In genomic region chr1:66700693-66701575, GRCm38 (mm10) we compare ENCODE assay signal across 8 mouse cellular contexts. TPM values are rescaled to one million over a fixed set of nuclear protein-coding genes. Genes with fewer than 3 reads are reported as not detected.
DNase-seq lines count a peak whose midpoint lies in the region; ATAC-seq and TF ChIP-seq lines count a peak whose summit lies in the region.

Gene Rpe, plus strand, starts transcription at chr1:66700831.

- peak within 1 kb of the TSS; percentile 72 for H3ac ChIP-seq in myocyte (ENCODE audit: control insufficient read depth, insufficient read length)

- peak; percentile 96 for DNase-seq in B cell, adult 2 months
- peak; percentile 97 for DNase-seq in brain, adult 2 months (ENCODE audit: low read depth, low spot score)
- DNase-seq in liver, adult 2 months (ENCODE audit: extremely low read depth, low read depth, low spot score) = peak; percentile 78
- DNase-seq in splenic B cell, adult 2 months (ENCODE audit: low read depth, low spot score) = peak; percentile 96

- H3K27ac ChIP-seq in heart, embryonic 11.5 days (ENCODE audit: low read depth, low read length) = peak within 1 kb of the TSS; percentile 76
- peak within 1 kb of the TSS; percentile 56 for H3K27ac ChIP-seq in kidney, embryonic 16.5 days (ENCODE audit: low read length)
- H3K27ac ChIP-seq in liver, adult 2 months (replicated peaks; ENCODE audit: insufficient read depth, low read depth, low read length) = peak within 1 kb of the TSS; percentile 56

- no peaks in the 10 kb centered on the region for H3K36me3 ChIP-seq in heart, embryonic 11.5 days (ENCODE audit: control insufficient read depth, insufficient read depth, low read length)
- H3K36me3 ChIP-seq in kidney, embryonic 16.5 days (ENCODE audit: insufficient read depth, low read length) = no peaks in the 10 kb centered on the region
- peaks cover 2% of the 10 kb centered on the region; the same call in 1 of the 2 replicates for H3K36me3 ChIP-seq in liver, adult 2 months (ENCODE audit: control insufficient read depth, insufficient read depth, low read length)
- H3K36me3 ChIP-seq in myocyte (ENCODE audit: control insufficient read depth, insufficient read depth) = no peaks in the 10 kb centered on the region
- H3K36me3 ChIP-seq in splenic B cell, adult 2 months (ENCODE audit: control insufficient read depth, insufficient read depth, low read length, poor library complexity, severe bottlenecking) = no peaks in the 10 kb centered on the region; the same call in 1 of the 2 replicates

- H3K4me1 ChIP-seq in heart, embryonic 11.5 days (ENCODE audit: control insufficient read depth, insufficient read depth, low read length) = peaks cover 9% of the 10 kb centered on the region; the same call in 1 of the 2 replicates
- peaks cover 16% of the 10 kb centered on the region for H3K4me1 ChIP-seq in kidney, embryonic 16.5 days (ENCODE audit: insufficient read depth, low read length)
- H3K4me1 ChIP-seq in liver, adult 2 months (ENCODE audit: control insufficient read depth, insufficient read depth, low read length) = peaks cover 6% of the 10 kb centered on the region

- peak; percentile 78 for TF ChIP-seq POLR2A in liver, adult 2 months (IDR thresholded peaks at IDR 0.05; ENCODE audit: extremely low read depth, insufficient read depth, low read length)
- TF ChIP-seq POLR2A in myocyte (IDR thresholded peaks at IDR 0.05; ENCODE audit: insufficient read length, low read depth) = peak; percentile 96

- WGBS in heart, embryonic 11.5 days (ENCODE audit: insufficient replicate concordance) = under 1% methylated on average over 70 of the region's 73 CpGs
- under 1% methylated on average over 73 of the region's 73 CpGs for WGBS in kidney, embryonic 16.5 days
- WGBS in liver, adult 2 months = under 1% methylated on average over 73 of the region's 73 CpGs

- H3K27me3 ChIP-seq in heart, embryonic 11.5 days (ENCODE audit: control insufficient read depth, insufficient read depth, low read length) = no peaks in the 10 kb centered on the region
- no peaks in the 10 kb centered on the region for H3K27me3 ChIP-seq in kidney, embryonic 16.5 days (ENCODE audit: insufficient read depth, low read length)
- no peaks in the 10 kb centered on the region for H3K27me3 ChIP-seq in liver, adult 2 months (ENCODE audit: control insufficient read depth, insufficient read depth, low read length)
- no peaks in the 10 kb centered on the region for H3K27me3 ChIP-seq in myocyte (ENCODE audit: control insufficient read depth, insufficient read depth, insufficient read length)
- no peaks in the 10 kb centered on the region for H3K27me3 ChIP-seq in splenic B cell, adult 2 months (ENCODE audit: control insufficient read depth, insufficient read depth, low read length, poor library complexity, severe bottlenecking)

- peak; percentile 99 for ATAC-seq in erythroblast, adult 5-6 weeks (replicated peaks; ENCODE audit: low FRiP score, poor library complexity, severe bottlenecking)
- peak; percentile 100 for ATAC-seq in heart, embryonic 11.5 days (replicated peaks; ENCODE audit: insufficient number of reproducible peaks, low FRiP score, low TSS enrichment)
- peak; percentile 100 for ATAC-seq in kidney, embryonic 16.5 days (ENCODE audit: low FRiP score, low TSS enrichment)

- H3K9ac ChIP-seq in heart, embryonic 11.5 days (ENCODE audit: low read depth, low read length) = peak within 1 kb of the TSS; percentile 94
- peak within 1 kb of the TSS; percentile 87 for H3K9ac ChIP-seq in kidney, embryonic 16.5 days (replicated peaks; ENCODE audit: low read length)
- peak within 1 kb of the TSS; percentile 94 for H3K9ac ChIP-seq in liver, adult 2 months (ENCODE audit: low read depth, low read length)

- peak within 1 kb of the TSS; percentile 71 for H3K4me2 ChIP-seq in heart, embryonic 11.5 days
- peak within 1 kb of the TSS; percentile 71 for H3K4me2 ChIP-seq in kidney, embryonic 16.5 days (replicated peaks; ENCODE audit: low read depth, low read length)
- H3K4me2 ChIP-seq in myocyte (ENCODE audit: low read depth) = peak within 1 kb of the TSS; percentile 69

- peak; percentile 14; the same call in 1 of the 2 replicates for TF ChIP-seq CTCF in liver, adult 2 months (IDR thresholded peaks at IDR 0.05; ENCODE audit: low read depth, low read length)

- H3K79me2 ChIP-seq in liver, adult 2 months (ENCODE audit: control insufficient read depth, insufficient read depth, low read length) = peaks cover 12% of the 10 kb centered on the region; the same call in 1 of the 2 replicates
- peaks cover 34% of the 10 kb centered on the region for H3K79me2 ChIP-seq in myocyte (ENCODE audit: control insufficient read depth, insufficient read depth)

- peak within 1 kb of the TSS; percentile 85 for H3K4me3 ChIP-seq in heart, embryonic 11.5 days (ENCODE audit: low read depth, low read length)
- H3K4me3 ChIP-seq in kidney, embryonic 16.5 days (ENCODE audit: low read length) = peak within 1 kb of the TSS; percentile 93
- H3K4me3 ChIP-seq in liver, adult 2 months (ENCODE audit: insufficient read depth, low read depth, low read length) = peak within 1 kb of the TSS; percentile 97
- peak within 1 kb of the TSS; percentile 60 for H3K4me3 ChIP-seq in myocyte

- H3K9me3 ChIP-seq in heart, embryonic 11.5 days (replicated peaks; ENCODE audit: control insufficient read depth, low read length) = no peaks in the 10 kb centered on the region
- H3K9me3 ChIP-seq in kidney, embryonic 16.5 days (ENCODE audit: low read length) = no peaks in the 10 kb centered on the region

TF ChIP-seq in myocyte, 11 proteins besides CTCF, POLR2A, EP300 and RAD21:
- no peak for TF ChIP-seq TCF12 (IDR thresholded peaks at IDR 0.05; ENCODE audit: insufficient read depth, poor library complexity, severe bottlenecking)
- TF ChIP-seq CEBPB (IDR thresholded peaks at IDR 0.05; ENCODE audit: insufficient read depth, poor library complexity, severe bottlenecking) = no peak
- TF ChIP-seq POLR2AphosphoS2 (IDR thresholded peaks at IDR 0.05; ENCODE audit: insufficient read length, low read depth) = peak; percentile 95
- peak in 2 of 3 experiments; percentile 85 to 92 for TF ChIP-seq MYOD1 (IDR thresholded peaks at IDR 0.05; ENCODE audit: control insufficient read depth in 1 of 3, insufficient read length in 2 of 3, low read depth in 2 of 3)
- no peak for TF ChIP-seq TCF3 (IDR thresholded peaks at IDR 0.05; ENCODE audit: insufficient read length, low read depth)
- TF ChIP-seq MAX (IDR thresholded peaks at IDR 0.05; ENCODE audit: low read depth) = no peak
- no peak for TF ChIP-seq USF1 (IDR thresholded peaks at IDR 0.05; ENCODE audit: low read depth)
- TF ChIP-seq SRF (IDR thresholded peaks at IDR 0.05; ENCODE audit: control insufficient read depth, insufficient read length, low read depth) = no peak
- peak; percentile 18 for TF ChIP-seq REST (IDR thresholded peaks at IDR 0.05; ENCODE audit: insufficient read depth, insufficient read length)
- peak; percentile 5 for TF ChIP-seq E2F4 (IDR thresholded peaks at IDR 0.05; ENCODE audit: insufficient read depth)
- TF ChIP-seq MYOG (IDR thresholded peaks at IDR 0.05; ENCODE audit: control insufficient read depth in 1 of 3, insufficient read depth in 1 of 3, insufficient read length in 2 of 3, low read depth in 2 of 3) = peak in 2 of 3 experiments; percentile 79 to 91

RNA-seq across cellular contexts. Expression of gene Rpe, which starts in this region (rescaled TPM):
- 20.1 and 24.2 TPM in 2 replicates for total RNA-seq in erythroblast, adult 5-6 weeks (2015; ENCODE audit: low replicate concordance)
- total RNA-seq in erythroblast, adult 5-6 weeks (2017; ENCODE audit: low replicate concordance) = 21.6 and 30.9 TPM in 2 replicates
- polyA plus RNA-seq in heart, embryonic 11.5 days (2014; fragmentation: Nextera tagmentation; extraction: Ambion mirVana) = 29.8 and 31.8 TPM in 2 replicates
- polyA plus RNA-seq in kidney, embryonic 16.5 days (2015; fragmentation: Nextera tagmentation; extraction: Ambion mirVana) = 45.4 and 47.2 TPM in 2 replicates
- total RNA-seq in liver, adult 2 months (2014; rRNA removed) = 24.9 and 29.4 TPM in 2 replicates
- polyA plus RNA-seq in liver, adult 2 months (2012; rRNA removed) = 8.6 and 12.0 TPM in 2 replicates
- polyA plus RNA-seq in myocyte (2012; fragmentation: generic; extraction: Trizol) = 7.6 TPM

Comparison
In these comparisons a context has a peak if more than half of its experiments do, and no peak if none do; other contexts are left out.
1. Peak in every context shown above with its lines: DNase-seq, ATAC-seq, H3K4me3 ChIP-seq and H3K27ac ChIP-seq.